Mouse (Mus musculus) kidney, postnatal 0 days (tissue): Measurements from ENCODE around the gene 2410015M20Rik. TPM values are rescaled to one million over a fixed set of nuclear protein-coding genes. Genes with fewer than 3 reads are reported as not detected.
A peak's percentile ranks its signal among the peaks of the same experiment; 100 is the strongest.
"Not testable (repeated sequence)": the region's sequence is repeated elsewhere in the genome, so short reads cannot be mapped to it uniquely, and the experiment has no call there.

Experiments used
- ATAC-seq: fragments of 200-750 bp; cut with Nextera tagmentation; replicated peaks from 2 replicates; pipeline ENCODE4 v1.8.0; 2017; ENCODE audit warnings: low read depth, moderate number of reproducible peaks, moderate TSS enrichment, moderate library complexity; ENCODE audit not compliant: low FRiP score
- DNase-seq: peaks from one replicate; pipeline ENCODE4 v3.0.0-alpha.2; 2016; ENCODE audit warnings: low spot score
- H3K27ac ChIP-seq: fragments of 300-500 bp; sonication (generic); 2 replicates; pipeline ENCODE4 v1.5.1; 2014; ENCODE audit warnings: mild to moderate bottlenecking
- H3K27me3 ChIP-seq: fragments of 300-500 bp; sonication (generic); 2 replicates; pipeline ENCODE4 v1.6.1; 2014; ENCODE audit warnings: low read length, mixed read lengths; ENCODE audit not compliant: insufficient read depth
- H3K36me3 ChIP-seq: fragments of 300-500 bp; sonication (generic); 2 replicates; pipeline ENCODE4 v1.6.1; 2014; ENCODE audit warnings: low read length, mixed read lengths; ENCODE audit not compliant: insufficient read depth
- H3K4me1 ChIP-seq: fragments of 300-500 bp; sonication (generic); replicated peaks from 2 replicates; pipeline ENCODE4 v1.6.1; 2014; ENCODE audit warnings: antibody characterized with exemption, low read length, mixed read lengths; ENCODE audit not compliant: insufficient read depth
- H3K4me2 ChIP-seq: fragments of 300-500 bp; sonication (generic); 2 replicates; pipeline ENCODE4 v1.6.1; 2014; ENCODE audit warnings: mild to moderate bottlenecking, low read length, moderate library complexity, mixed read lengths
- H3K4me3 ChIP-seq: fragments of 300-500 bp; sonication (generic); replicated peaks from 2 replicates; pipeline ENCODE4 v1.5.1; 2014; ENCODE audit warnings: low read depth, low read length
- H3K9ac ChIP-seq: fragments of 300-500 bp; sonication (generic); 2 replicates; pipeline ENCODE4 v1.6.1; 2014; ENCODE audit warnings: low read depth, low read length
- H3K9me3 ChIP-seq: fragments of 300-500 bp; sonication (generic); replicated peaks from 2 replicates; pipeline ENCODE4 v1.6.1; 2016; ENCODE audit warnings: low read length, inconsistent platforms, mixed read lengths
- CTCF ChIP-seq: IDR thresholded peaks from 2 replicates; pipeline ENCODE4 v1.5.1; 2016; ENCODE audit warnings: antibody characterized with exemption, low read depth, mild to moderate bottlenecking, moderate library complexity
- WGBS: fragments of 180-500 bp; shearing (Covaris S2); extraction: QIAGEN DNeasy Blood & Tissue Kit; methylation state at CpG from one replicate; pipeline ENCODE4 v1.1.7; 2014; 5-methylcytosine and 5-hydroxymethylcytosine counted together
- polyA plus RNA-seq: library from polyadenylated mRNA; unstranded; fragments of >200 nt; fragmentation: Nextera tagmentation; extraction: Ambion mirVana; gene quantifications from 2 replicates; pipeline ENCODE4 v1.2.1, GENCODE M21; 2015

Gene 2410015M20Rik
- polyA plus RNA-seq, 1 experiment from 2014 or later = 467 TPM

DNA sequence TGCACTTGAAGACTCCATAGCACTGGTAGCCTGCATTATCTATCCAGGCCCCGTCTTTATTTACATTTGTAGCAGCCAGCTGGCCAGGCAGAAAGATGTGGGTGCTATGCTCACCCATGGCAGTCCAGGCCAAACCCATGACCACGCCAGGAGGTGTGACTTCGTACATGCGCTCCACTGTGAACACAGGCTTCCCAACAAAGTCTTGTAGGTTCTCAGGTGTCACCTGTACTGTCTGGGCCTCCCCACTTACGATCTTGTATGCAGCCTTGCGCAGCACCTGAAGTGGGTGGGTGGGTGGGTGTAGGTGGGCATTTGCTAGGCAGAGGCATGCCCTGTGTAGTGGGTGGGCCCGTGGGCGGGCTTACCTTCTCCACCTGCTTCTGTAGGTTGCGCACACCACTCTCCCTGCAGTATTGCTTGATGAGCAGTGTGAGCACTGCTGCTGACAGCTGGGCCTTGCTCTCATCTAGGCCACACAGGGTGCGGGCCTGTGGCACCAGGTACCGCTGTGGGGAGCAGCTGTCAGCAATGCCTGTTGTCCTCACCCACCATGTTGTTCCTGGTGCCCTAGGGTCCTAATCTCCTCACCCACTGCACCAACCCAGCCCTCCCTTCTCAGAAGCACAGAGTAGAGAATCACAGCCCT lies 5.7 kb upstream of the 2410015M20Rik start:
- no peak overlapping the region for H3K27ac ChIP-seq
- H3K27me3 ChIP-seq = no peaks in the 10 kb centered on the region
- H3K36me3 ChIP-seq = peaks cover 51% of the 10 kb centered on the region
- DNase-seq (no peak), ATAC-seq (no peak)
- peaks cover 12% of the 10 kb centered on the region for H3K4me1 ChIP-seq
- peak overlapping the region; percentile 87 for H3K9ac ChIP-seq
- 78% methylated on average over 11 of the region's 11 CpGs for WGBS
- no peaks in the 10 kb centered on the region for H3K9me3 ChIP-seq
- TF ChIP-seq CTCF = no peak
- peak overlapping the region; percentile 92 for H3K4me2 ChIP-seq
- no peak overlapping the region for H3K4me3 ChIP-seq

- ATAC-seq = no peak
- Histone ChIP-seq H3K4me2 (peak overlapping the region; percentile 92), H3K9ac (peak overlapping the region; percentile 87), H3K4me1 (peaks cover 14% of the 10 kb centered on the region), H3K9me3 (no peaks in the 10 kb centered on the region), H3K27me3 (no peaks in the 10 kb centered on the region), H3K27ac (peak overlapping the region; percentile 94; the same call in 1 of the 2 replicates), H3K4me3 (peak overlapping the region; percentile 82), H3K36me3 (peaks cover 44% of the 10 kb centered on the region)
- TF ChIP-seq CTCF = no peak
- WGBS = 21% methylated on average over 14 of the region's 14 CpGs
- no peak for DNase-seq
Observed at GRCm38 (mm10) chr17:56614391-56615135, 5.0 kb upstream of the 2410015M20Rik start.

GRCm38 (mm10) chr17:56613893-56614292 lies 4.3 kb upstream of the 2410015M20Rik start:
- not testable (repeated sequence) for H3K27me3 ChIP-seq, H3K9me3 ChIP-seq, DNase-seq, ATAC-seq
- H3K36me3 ChIP-seq = peaks cover 37% of the 10 kb centered on the region
- H3K4me1 ChIP-seq = peaks cover 14% of the 10 kb centered on the region
- H3K9ac ChIP-seq = peak overlapping the region; percentile 87
- under 1% methylated on average over 24 of the region's 26 CpGs for WGBS
- H3K27ac ChIP-seq = peak overlapping the region; percentile 94
- peak overlapping the region; percentile 82 for H3K4me3 ChIP-seq
- peak overlapping the region; percentile 92 for H3K4me2 ChIP-seq

GRCm38 (mm10) chr17:56613236-56613844 lies 3.8 kb upstream of the 2410015M20Rik start, which contains the start of gene Rpl36:
Rpl36 (plus strand) TSS chr17:56613416.
- H3K4me3 ChIP-seq = peak within 1 kb of the TSS; percentile 82
- WGBS = under 1% methylated on average over 52 of the region's 52 CpGs
- peaks cover 19% of the 10 kb centered on the region for H3K4me1 ChIP-seq

GRCm38 (mm10) chr17:56612565-56612939 lies 3.0 kb upstream of the 2410015M20Rik start:
- Histone ChIP-seq H3K36me3 (peaks cover 26% of the 10 kb centered on the region), H3K4me1 (peaks cover 19% of the 10 kb centered on the region)
- WGBS = 82% methylated on average over 10 of the region's 10 CpGs
- ATAC-seq, H3K27ac ChIP-seq, DNase-seq, H3K9ac ChIP-seq, H3K9me3 ChIP-seq, H3K4me2 ChIP-seq, H3K4me3 ChIP-seq, H3K27me3 ChIP-seq: not testable (repeated sequence)

More at GRCm38 (mm10) chr17:56613236-56613844, 3.8 kb upstream of the 2410015M20Rik start, which contains the start of gene Rpl36:
- no peaks in the 10 kb centered on the region for H3K27me3 ChIP-seq
- ATAC-seq = peak; percentile 37
- peak within 1 kb of the TSS; percentile 87 for H3K9ac ChIP-seq
- H3K27ac ChIP-seq = peak within 1 kb of the TSS; percentile 94
- H3K4me2 ChIP-seq = peak within 1 kb of the TSS; percentile 92
- peak; percentile 98 for TF ChIP-seq CTCF
- peaks cover 32% of the 10 kb centered on the region for H3K36me3 ChIP-seq
- peak; percentile 96 for DNase-seq
- H3K9me3 ChIP-seq = no peaks in the 10 kb centered on the region
